Mouse (Mus musculus): ENCODE measurements around the gene Kdm5c. TPM values are rescaled to one million over a fixed set of nuclear protein-coding genes. Genes with fewer than 3 reads are reported as not detected.
"Not testable (repeated sequence)": the region's sequence is repeated elsewhere in the genome, so short reads cannot be mapped to it uniquely, and the experiment has no call there.

Kdm5c gene
- total RNA-seq, 2 experiments from 2014 or later, result 52.9 to 72.5 TPM

GRCm38 (mm10) chrX:152287026-152287425, 54.2 kb downstream of the Kdm5c start:
- not testable (repeated sequence) for DNase-seq

- DNase-seq, result no peak
Observed at GRCm38 (mm10) chrX:152306224-152306623, 73.4 kb downstream of the Kdm5c start.

GRCm38 (mm10) chrX:152307371-152307770, 74.6 kb downstream of the Kdm5c start:
- DNase-seq, result no peak

- DNase-seq, result peak; percentile 42
Observed at GRCm38 (mm10) chrX:152307942-152308341, 75.1 kb downstream of the Kdm5c start.

- DNase-seq, result no peak
Observed at GRCm38 (mm10) chrX:152320535-152320934, 87.7 kb downstream of the Kdm5c start.

GRCm38 (mm10) chrX:152322776-152323175, 90.0 kb downstream of the Kdm5c start:
- no peak for DNase-seq

- no peak for DNase-seq
Observed at GRCm38 (mm10) chrX:152323584-152323983, 90.8 kb downstream of the Kdm5c start.

Other genes with a start within 250 kb of the Kdm5c start
- gene Hsd17b10, start 231.2 kb upstream of the Kdm5c start, total RNA-seq (2021), result 100 to 1,000 TPM; 222 to 238 TPM
- gene Ribc1, start 216.7 kb upstream of the Kdm5c start, total RNA-seq (2021), result 1 to 10 TPM; 1.3 to 1.8 TPM
- 10 to 100 TPM; 51.9 to 63.2 TPM for gene Smc1a, start 216.6 kb upstream of the Kdm5c start, total RNA-seq (2021)
- gene Iqsec2, start 88.8 kb upstream of the Kdm5c start, total RNA-seq (2021), result 10 to 100 TPM; 25.3 to 30.0 TPM
- 10 to 100 TPM in 1 of 2 experiments, 1 to 10 TPM in 1; 8.4 to 12.4 TPM for gene Kantr, start 94.5 kb downstream of the Kdm5c start, total RNA-seq (2021)
- gene Tspyl2, start 109.4 kb downstream of the Kdm5c start, total RNA-seq (2021), result 10 to 100 TPM; 24.4 to 31.1 TPM
- gene Gpr173, start 135.7 kb downstream of the Kdm5c start, total RNA-seq (2021), result 1 to 10 TPM; 3.3 to 4.7 TPM

All from adrenal gland, postnatal 10 days (tissue).